Mouse (Mus musculus) CH12.LX (cell line): ENCODE data around the gene Tmed1.
"Not testable (repeated sequence)": the region's sequence is repeated elsewhere in the genome, so short reads cannot be mapped to it uniquely, and the experiment has no call there.

ENCODE experiments used
- CHD2 ChIP-seq: IDR thresholded peaks from 2 replicates; pipeline ENCODE4 v1.6.1; 2011; ENCODE audit warnings: low read length, improper control_type of control experiment
- CTCF ChIP-seq, 2 experiments: IDR thresholded peaks in 1 of 2; conservative IDR thresholded peaks in 1 of 2; 2 replicates each; pipeline ENCODE4 v1.5.1; 2011 to 2012; ENCODE audit warnings: low read depth in 2 of 2, low read length in 2 of 2, improper control_type of control experiment in 1 of 2, inconsistent platforms in 1 of 2, mild to moderate bottlenecking in 1 of 2, moderate library complexity in 1 of 2
- ELF1 ChIP-seq: IDR thresholded peaks from 2 replicates; pipeline ENCODE4 v1.6.1; 2014; ENCODE audit warnings: low read depth, mild to moderate bottlenecking, inconsistent platforms, low read length, improper control_type of control experiment
- EP300 ChIP-seq: IDR thresholded peaks from 2 replicates; pipeline ENCODE4 v1.6.1; 2011; ENCODE audit warnings: low read length, improper control_type of control experiment
- HCFC1 ChIP-seq: IDR thresholded peaks from 2 replicates; pipeline ENCODE4 v1.6.1; 2012; ENCODE audit warnings: low read depth, mild to moderate bottlenecking, inconsistent platforms, low read length, improper control_type of control experiment
- POLR2A ChIP-seq: IDR thresholded peaks from 2 replicates; pipeline ENCODE4 v1.6.1; 2011; ENCODE audit warnings: low read depth, mild to moderate bottlenecking, improper control_type of control experiment, low read length
- RCOR1 ChIP-seq: conservative IDR thresholded peaks from 2 replicates; pipeline ENCODE4 v1.6.1; 2012; ENCODE audit warnings: low read depth, mild to moderate bottlenecking, inconsistent platforms, low read length, improper control_type of control experiment
- SIN3A ChIP-seq: IDR thresholded peaks from 2 replicates; pipeline ENCODE4 v1.6.1; 2012; ENCODE audit warnings: low read length, improper control_type of control experiment, inconsistent platforms
- SMC3 ChIP-seq: IDR thresholded peaks from 2 replicates; pipeline ENCODE4 v1.6.1; 2011; ENCODE audit warnings: low read depth, low read length, improper control_type of control experiment
- TCF12 ChIP-seq: IDR thresholded peaks from 2 replicates; pipeline ENCODE4 v1.6.1; 2014; ENCODE audit warnings: low read depth, mild to moderate bottlenecking, inconsistent platforms, low read length, improper control_type of control experiment
- USF1 ChIP-seq: IDR thresholded peaks from 2 replicates; pipeline ENCODE4 v1.6.1; 2014; ENCODE audit warnings: low read depth, mild to moderate bottlenecking, inconsistent platforms, low read length, improper control_type of control experiment
- ZKSCAN1 ChIP-seq: IDR thresholded peaks from 2 replicates; pipeline ENCODE4 v1.6.1; 2012; ENCODE audit warnings: low read depth, inconsistent platforms, low read length, improper control_type of control experiment, borderline replicate concordance

GRCm38 (mm10) chr9:21488246-21488645 is 21.8 kb downstream of the Tmed1 start:
- TF ChIP-seq RCOR1; POLR2A; SMC3; CTCF (conservative IDR thresholded peaks at IDR 0.05 in 1 of 2, IDR thresholded peaks at IDR 0.05 in 1 of 2; ENCODE audit: low read depth in 2 of 2, low read length in 2 of 2); USF1; EP300; CHD2; TCF12; HCFC1; ZKSCAN1; ELF1; SIN3A: not testable (repeated sequence)
